Mouse (Mus musculus) brown adipose tissue, adult 24 weeks (tissue): Measurements from ENCODE around the gene E2f3. TPM values are rescaled to one million over a fixed set of nuclear protein-coding genes. Genes with fewer than 3 reads are reported as not detected.

Experiments used
- H3K27ac ChIP-seq: fragments of 200-500 bp; replicated peaks from 2 replicates; pipeline ENCODE4 v1.5.1; 2012; ENCODE audit warnings: low read depth, mild to moderate bottlenecking, low read length
- H3K4me1 ChIP-seq: fragments of 200-500 bp; 2 replicates; pipeline ENCODE4 v1.6.1; 2012; ENCODE audit warnings: low read length, mixed read lengths; ENCODE audit not compliant: control insufficient read depth, insufficient read depth, insufficient read length
- H3K4me3 ChIP-seq: fragments of 200-500 bp; 2 replicates; pipeline ENCODE4 v1.5.1; 2012; ENCODE audit warnings: low read depth, mild to moderate bottlenecking, low read length, moderate library complexity; ENCODE audit not compliant: insufficient read depth
- polyA plus RNA-seq: library from polyadenylated mRNA; stranded (reverse); fragments of >200 nt; gene quantifications from 2 replicates; pipeline ENCODE4 v1.2.4, GENCODE M21; 2012; ENCODE audit not compliant: missing spikeins, insufficient read depth, insufficient read length

E2f3 gene
- 2.2 and 4.2 TPM in 2 replicates for polyA plus RNA-seq

- H3K4me3 ChIP-seq = peak within 1 kb of the TSS; percentile 72
- H3K4me1 ChIP-seq = no peaks in the 10 kb centered on the region
- peak within 1 kb of the TSS; percentile 54 for H3K27ac ChIP-seq
Observed at GRCm38 (mm10) chr13:29985855-29986755, at the start of gene E2f3. E2f3 (minus strand) TSS chr13:29986063.

- Histone ChIP-seq H3K4me1 (no peaks in the 10 kb centered on the region), H3K27ac (no peak overlapping the region), H3K4me3 (no peak overlapping the region)
Observed at GRCm38 (mm10) chr13:30034540-30034939, 48.7 kb upstream of the E2f3 start.

- Histone ChIP-seq H3K27ac (no peak overlapping the region), H3K4me3 (no peak overlapping the region), H3K4me1 (no peaks in the 10 kb centered on the region)
Observed at GRCm38 (mm10) chr13:30031684-30032335, 45.9 kb upstream of the E2f3 start.

DNA sequence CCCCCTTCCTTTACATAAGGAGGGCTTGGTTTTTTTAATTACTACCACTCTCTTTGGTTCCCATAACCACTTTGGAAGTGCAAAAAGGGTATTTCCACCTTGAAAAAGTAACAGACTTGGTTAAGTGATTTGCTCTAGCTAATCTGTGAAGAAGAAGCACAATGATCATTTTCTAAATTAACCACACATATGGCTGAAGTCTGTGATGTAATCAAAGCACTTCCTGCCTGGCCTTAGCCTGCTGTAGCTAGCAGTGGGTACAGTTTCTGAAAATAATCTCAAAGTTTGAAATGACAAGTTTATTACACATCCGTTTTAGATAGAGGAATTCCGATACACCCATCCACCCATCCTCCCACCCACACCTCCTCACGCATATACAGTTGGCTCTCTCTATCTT is 42.0 kb upstream of the E2f3 start:
- Histone ChIP-seq H3K4me3 (no peak overlapping the region), H3K27ac (no peak overlapping the region), H3K4me1 (no peaks in the 10 kb centered on the region)

DNA sequence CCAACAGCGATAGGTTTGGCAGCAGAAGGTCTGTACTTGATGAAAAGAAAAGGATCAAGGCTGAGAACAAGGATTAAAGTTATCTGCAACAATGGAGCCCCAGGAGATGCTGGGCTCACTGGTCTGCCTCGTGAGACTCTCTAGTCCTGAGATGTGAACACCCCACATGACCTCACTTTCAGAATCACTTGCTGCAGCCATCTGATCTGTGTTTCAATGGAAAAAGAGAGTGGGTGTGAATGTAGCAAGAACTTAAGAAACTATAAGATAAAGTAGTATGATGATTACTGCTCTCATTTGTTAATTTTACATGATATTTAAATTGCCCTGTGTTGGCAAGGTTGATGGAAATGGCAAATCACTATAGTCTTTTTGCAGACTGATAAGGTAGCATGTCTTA is 36.6 kb upstream of the E2f3 start:
- H3K4me1 ChIP-seq = no peaks in the 10 kb centered on the region
- no peak overlapping the region for H3K4me3 ChIP-seq
- H3K27ac ChIP-seq = no peak overlapping the region

GRCm38 (mm10) chr13:30018573-30018972 is 32.7 kb upstream of the E2f3 start:
- H3K27ac ChIP-seq = no peak overlapping the region
- H3K4me3 ChIP-seq = no peak overlapping the region
- H3K4me1 ChIP-seq = no peaks in the 10 kb centered on the region

DNA sequence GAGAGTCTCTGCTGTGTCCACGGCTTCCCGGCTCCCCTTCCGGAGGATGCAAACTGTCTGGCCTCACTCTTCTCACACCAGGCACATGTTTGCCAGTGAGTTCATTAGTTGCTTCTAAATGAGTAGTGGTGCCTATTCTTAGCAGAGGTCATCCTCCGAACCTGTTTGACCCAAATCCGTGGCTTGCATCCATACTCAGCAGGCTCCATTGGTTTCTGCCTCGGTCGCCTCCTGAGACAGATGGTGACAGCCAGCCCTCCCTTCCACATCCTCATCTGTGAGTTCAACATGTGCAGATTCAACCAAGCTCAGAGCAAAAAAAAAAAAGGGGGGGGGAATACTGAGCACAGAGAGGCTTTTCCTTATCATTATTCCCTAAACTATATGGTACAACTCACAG is 31.7 kb upstream of the E2f3 start:
- Histone ChIP-seq H3K4me3 (no peak overlapping the region), H3K4me1 (no peaks in the 10 kb centered on the region), H3K27ac (no peak overlapping the region)

DNA sequence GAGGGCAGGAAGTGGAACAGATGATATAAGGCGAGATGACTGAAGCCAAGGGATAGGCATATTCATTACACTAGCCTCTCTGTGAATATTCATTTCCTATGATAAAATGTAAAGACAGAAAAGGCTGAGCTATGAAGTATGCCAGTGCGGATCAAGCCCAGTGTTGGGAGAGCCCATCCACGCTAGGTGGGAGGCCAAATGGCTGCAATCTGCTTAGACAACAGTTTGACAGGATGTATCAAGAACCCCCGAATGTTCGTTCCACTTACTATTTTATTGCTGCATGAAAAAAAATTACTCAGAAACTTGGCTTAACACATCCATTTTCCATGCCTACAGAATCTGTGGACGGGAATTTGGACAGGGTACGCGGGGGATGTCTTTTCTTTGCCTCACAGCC is 28.7 kb upstream of the E2f3 start:
- no peak overlapping the region for H3K4me3 ChIP-seq
- no peaks in the 10 kb centered on the region for H3K4me1 ChIP-seq
- H3K27ac ChIP-seq = no peak overlapping the region

- Histone ChIP-seq H3K27ac (no peak overlapping the region), H3K4me1 (no peaks in the 10 kb centered on the region), H3K4me3 (no peak overlapping the region)
Observed at GRCm38 (mm10) chr13:30012226-30012625, 26.4 kb upstream of the E2f3 start.

DNA sequence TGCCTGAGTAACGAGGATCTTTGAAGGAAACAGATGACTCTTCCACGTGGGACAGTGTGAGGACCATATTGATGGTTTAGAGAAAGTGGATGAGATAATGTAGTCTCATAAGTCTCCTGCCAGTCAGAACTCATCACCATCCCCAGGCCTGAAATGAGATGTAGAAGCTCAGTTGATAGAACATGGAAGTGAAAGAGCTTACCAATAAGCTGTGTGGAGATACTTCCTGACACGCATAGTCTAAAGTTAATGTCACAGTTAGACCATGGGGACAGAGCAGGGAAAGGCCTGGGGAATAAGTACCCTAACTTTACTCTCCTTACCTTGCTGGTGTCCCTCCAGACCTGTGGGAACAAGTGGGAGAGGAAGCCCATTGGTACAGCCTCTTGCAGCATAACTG is 22.9 kb upstream of the E2f3 start:
- H3K4me3 ChIP-seq = no peak overlapping the region
- no peak overlapping the region for H3K27ac ChIP-seq
- no peaks in the 10 kb centered on the region for H3K4me1 ChIP-seq

- no peak overlapping the region for H3K27ac ChIP-seq
- no peak overlapping the region for H3K4me3 ChIP-seq
- H3K4me1 ChIP-seq = no peaks in the 10 kb centered on the region
Observed at GRCm38 (mm10) chr13:30005422-30005821, 19.6 kb upstream of the E2f3 start.

GRCm38 (mm10) chr13:30004849-30005248 is 19.0 kb upstream of the E2f3 start:
- Histone ChIP-seq H3K27ac (no peak overlapping the region), H3K4me1 (no peaks in the 10 kb centered on the region), H3K4me3 (no peak overlapping the region)

GRCm38 (mm10) chr13:30003169-30003568 is 17.3 kb upstream of the E2f3 start:
- H3K4me1 ChIP-seq = no peaks in the 10 kb centered on the region
- no peak overlapping the region for H3K4me3 ChIP-seq

DNA sequence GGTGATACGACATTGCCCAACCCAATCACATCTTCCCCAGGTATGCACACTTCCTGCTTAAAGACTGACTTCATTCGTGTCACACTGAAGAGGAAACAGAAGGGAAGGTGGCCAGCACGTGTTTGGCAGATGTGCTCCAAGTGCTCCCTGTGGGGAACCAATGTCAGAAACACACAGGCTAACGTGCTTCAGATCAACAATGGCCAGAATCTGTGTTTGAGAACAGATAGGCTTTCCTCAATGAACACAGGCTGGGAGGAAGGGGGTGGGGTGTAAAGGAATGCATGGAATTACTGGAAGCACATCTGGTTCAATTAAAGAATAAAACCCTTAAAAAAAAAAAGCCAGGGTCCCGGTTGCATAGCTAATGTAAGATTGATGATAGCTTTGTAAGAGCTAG is 15.2 kb upstream of the E2f3 start:
- Histone ChIP-seq H3K27ac (no peak overlapping the region), H3K4me1 (no peaks in the 10 kb centered on the region), H3K4me3 (no peak overlapping the region)

More at GRCm38 (mm10) chr13:30003169-30003568, 17.3 kb upstream of the E2f3 start:
- H3K27ac ChIP-seq = no peak overlapping the region

DNA sequence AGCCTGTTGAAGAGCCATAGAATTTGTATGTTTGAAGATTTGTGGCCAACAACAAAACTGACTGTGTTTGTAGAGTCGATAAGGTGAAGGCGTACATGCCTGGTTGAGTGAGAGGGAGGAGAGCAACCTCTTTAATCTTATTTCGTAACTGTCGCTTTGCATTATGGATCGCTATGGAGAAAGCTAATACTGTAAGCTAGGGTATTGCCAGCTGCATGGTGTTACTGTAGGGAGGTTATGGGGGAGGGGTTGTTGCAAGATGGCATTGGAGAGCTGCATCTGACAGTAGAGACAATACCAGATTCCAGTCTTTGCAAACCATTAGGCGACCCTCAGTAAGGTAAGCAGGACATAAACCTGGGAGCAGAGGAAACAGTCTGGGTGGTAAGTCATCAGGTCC is 2.1 kb upstream of the E2f3 start:
- no peaks in the 10 kb centered on the region for H3K4me1 ChIP-seq

GRCm38 (mm10) chr13:29986756-29987120 is 875 bp upstream of the E2f3 start:
- H3K4me1 ChIP-seq = no peaks in the 10 kb centered on the region
- H3K27ac ChIP-seq = peak overlapping the region; percentile 54; the same call in 1 of the 2 replicates
- H3K4me3 ChIP-seq = peak overlapping the region; percentile 72

More for the DNA sequence above, 2.1 kb upstream of the E2f3 start:
- Histone ChIP-seq H3K4me3 (no peak overlapping the region), H3K27ac (no peak overlapping the region)
